Mouse (Mus musculus) kidney, adult 2 months (tissue): ENCODE measurements at regions not wholly inside any gene's neighbourhood (a gene's known extent, or its start where the extent isn't known, plus 50 kb on each side); places are given as distances from the start of the nearest gene placed in this dataset.

Source experiments
- CTCF ChIP-seq: fragments of 200-500 bp; conservative IDR thresholded peaks from 2 replicates; pipeline ENCODE4 v1.5.1; 2011; ENCODE audit warnings: low read depth, mild to moderate bottlenecking, control low read depth, low read length, moderate library complexity, mixed read lengths; ENCODE audit not compliant: insufficient read depth, insufficient read length
- POLR2A ChIP-seq: fragments of 200-500 bp; IDR thresholded peaks from one replicate; pipeline ENCODE4 v1.6.1; 2011; ENCODE audit warnings: low read depth, low read length, control low read depth

GRCm38 (mm10) chr9:52407841-52408240 is 239.5 kb upstream of the Zc3h12c start:
- no peak for TF ChIP-seq CTCF
- no peak for TF ChIP-seq POLR2A
